Mouse (Mus musculus): ENCODE data around the gene Erp29. TPM values are rescaled to one million over a fixed set of nuclear protein-coding genes. Genes with fewer than 3 reads are reported as not detected.
A peak's percentile ranks its signal among the peaks of the same experiment; 100 is the strongest.

Erp29 gene
- polyA plus RNA-seq, 1 experiment, result 96.2 TPM

- DNase-seq (ENCODE audit: low spot score), result no peak
Observed at GRCm38 (mm10) chr5:121449976-121450375, 2.3 kb downstream of the Erp29 start.

DNA sequence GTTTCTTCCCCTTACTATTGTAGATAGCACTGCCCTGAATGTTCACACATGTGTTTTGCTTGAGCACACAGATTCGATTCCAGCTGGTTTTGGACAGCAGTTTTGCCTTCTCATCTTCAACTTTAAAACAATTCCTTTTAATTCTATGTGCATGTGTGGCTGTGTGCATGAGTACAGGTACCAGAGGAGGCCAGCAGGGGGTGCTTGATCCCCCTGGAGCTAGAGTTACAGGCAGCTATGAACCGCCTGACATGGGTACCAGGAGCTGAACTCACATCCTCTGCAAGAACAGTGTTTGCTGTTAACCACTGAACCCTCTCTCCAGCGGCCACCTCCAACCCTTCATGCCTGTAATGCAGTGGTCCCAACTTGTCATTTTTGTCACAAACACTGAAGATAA, 3.9 kb downstream of the Erp29 start:
- no peak for DNase-seq (ENCODE audit: low spot score)

GRCm38 (mm10) chr5:121444870-121445269, 7.4 kb downstream of the Erp29 start:
- no peak for DNase-seq (ENCODE audit: low spot score)

DNA sequence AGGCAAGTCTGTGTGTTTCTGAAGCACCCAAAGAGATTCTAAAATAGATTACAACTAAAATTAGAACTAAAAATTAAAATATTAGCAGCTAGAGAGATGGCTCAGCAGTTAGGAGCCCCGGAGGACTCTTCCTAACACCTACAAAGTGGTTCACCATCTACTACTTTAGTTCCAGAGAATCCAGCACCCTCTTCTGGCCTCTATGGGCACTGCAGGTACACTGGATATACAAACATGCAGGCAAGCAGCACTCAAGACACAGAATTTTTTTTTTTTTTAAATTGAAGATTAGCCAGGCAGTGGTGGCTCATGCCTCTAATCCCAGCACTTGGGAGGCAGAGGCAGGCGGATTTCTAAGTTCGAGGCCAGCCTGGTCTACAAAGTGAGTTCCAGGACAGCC, 8.8 kb downstream of the Erp29 start:
- DNase-seq (ENCODE audit: low spot score), result no peak

DNA sequence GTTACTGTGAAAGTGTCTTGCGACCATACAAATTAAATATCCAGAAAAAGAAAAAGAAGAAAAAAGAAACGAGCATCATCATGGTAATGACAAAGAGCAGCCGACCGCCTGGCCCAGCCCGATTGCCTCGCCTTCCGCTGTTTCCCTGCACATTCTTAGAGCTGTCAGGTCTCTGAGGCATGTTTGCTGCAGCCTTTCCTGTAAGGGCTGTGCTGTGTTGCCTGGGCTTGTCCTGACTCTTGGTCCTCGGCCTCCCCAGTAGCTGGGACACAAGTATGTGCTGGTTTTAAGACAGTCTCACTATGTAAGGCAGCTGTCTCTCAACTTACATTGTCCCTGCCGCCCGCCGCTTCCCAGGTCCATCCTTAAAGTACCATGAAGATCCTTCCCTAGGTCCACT, 13.6 kb downstream of the Erp29 start:
- no peak for DNase-seq (ENCODE audit: low spot score)

DNA sequence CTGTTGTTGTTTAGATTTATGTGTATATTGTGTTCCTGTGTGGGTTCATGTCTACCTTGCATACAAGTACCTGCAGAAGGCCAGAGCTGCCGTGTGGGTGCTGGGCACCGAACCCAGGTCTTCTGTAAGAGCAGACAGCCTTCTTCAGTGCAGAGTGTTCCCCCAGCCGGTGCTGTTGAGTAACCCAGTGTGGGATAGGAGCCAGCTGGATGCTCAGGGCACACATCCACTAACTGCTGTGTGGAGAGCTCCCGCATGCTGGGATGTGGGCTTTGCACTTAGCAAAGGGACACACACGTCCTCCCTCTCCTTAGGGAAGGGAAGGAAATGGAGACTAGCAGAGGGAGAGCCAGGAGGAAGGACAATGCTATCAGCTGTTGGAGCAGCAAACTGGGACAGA, 14.2 kb downstream of the Erp29 start:
- DNase-seq (ENCODE audit: low spot score), result no peak

DNA sequence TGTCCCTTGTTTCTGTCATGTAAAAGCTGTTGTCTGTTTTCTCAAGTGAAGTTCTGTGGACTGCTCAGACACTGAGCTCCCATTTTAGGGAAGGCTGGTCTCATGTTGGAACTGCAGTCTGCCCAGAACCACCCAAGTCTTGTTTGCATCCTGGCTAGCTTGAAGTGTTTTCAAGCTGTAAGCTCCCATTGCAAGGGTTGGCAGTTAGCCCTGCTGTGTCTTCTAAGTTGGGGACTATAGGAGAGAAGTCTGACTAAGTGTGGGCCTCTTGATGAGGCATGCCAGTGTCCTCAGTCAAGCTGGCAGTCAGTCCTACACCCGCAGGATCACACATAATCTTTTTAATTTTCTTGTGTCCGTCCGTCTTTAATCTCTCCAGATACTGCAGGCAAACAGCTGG, 23.4 kb downstream of the Erp29 start:
- DNase-seq (ENCODE audit: low spot score), result no peak

DNA sequence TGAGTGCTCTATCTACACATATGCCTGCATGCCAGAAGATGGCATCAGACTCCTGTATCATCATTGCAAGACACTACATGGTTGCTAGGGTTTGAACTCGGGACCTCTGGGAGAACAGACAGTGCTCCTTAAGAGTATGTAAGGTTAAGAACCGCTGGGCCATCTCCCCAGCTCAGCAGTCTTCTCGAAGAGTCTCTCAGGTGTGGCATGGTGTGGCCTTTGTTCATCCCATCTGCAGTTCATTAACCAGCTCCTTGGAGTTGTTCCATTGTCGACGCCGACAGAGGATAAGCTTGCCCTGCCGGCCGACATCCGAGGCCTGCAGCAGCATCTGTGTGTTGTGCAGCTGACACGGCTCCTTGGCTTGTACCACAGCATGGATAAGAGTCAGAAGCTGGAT, 29.0 kb downstream of the Erp29 start:
- no peak for DNase-seq (ENCODE audit: low spot score)

DNA sequence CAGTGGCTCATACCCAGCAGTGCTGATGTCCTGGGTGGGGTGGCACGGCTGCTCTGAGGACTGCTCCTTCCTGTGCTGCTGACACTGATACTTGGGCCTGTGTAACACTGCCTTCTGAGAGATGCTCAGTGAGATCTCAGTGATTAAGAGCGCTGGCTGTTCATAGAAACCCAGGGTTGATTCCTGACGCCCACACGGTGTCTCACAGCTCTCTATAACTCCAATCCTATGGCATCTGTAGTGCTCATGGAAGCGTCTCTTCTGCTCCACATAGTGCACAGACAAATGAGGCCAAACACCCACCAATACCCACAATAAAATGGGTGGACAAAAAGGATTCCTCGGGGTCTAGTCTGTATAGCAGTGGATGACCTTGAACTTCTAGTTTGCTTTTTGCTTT, 29.5 kb downstream of the Erp29 start:
- no peak for DNase-seq (ENCODE audit: low spot score)

GRCm38 (mm10) chr5:121420721-121421120, 31.6 kb downstream of the Erp29 start:
- no peak for DNase-seq (ENCODE audit: low spot score)

DNA sequence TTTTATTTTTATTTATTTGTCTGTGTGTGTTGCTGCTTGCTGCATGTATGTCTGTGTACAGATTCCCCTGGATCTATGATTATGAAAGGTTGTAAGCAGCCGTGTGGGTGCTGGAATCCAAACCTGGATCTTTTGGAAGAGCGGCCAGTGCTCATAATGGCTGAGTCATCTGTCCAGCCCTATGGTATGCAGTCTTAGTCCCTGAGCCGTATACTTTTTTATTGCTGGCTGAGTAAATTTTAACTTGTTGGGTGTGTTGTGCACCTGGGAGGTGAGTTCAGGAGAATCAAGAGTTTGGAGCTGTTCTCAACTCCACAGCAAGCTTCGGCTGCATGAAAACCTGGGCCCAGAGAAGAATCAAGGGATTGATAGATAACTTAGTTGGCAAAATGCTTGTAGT, 41.3 kb downstream of the Erp29 start:
- no peak for DNase-seq (ENCODE audit: low spot score)

DNA sequence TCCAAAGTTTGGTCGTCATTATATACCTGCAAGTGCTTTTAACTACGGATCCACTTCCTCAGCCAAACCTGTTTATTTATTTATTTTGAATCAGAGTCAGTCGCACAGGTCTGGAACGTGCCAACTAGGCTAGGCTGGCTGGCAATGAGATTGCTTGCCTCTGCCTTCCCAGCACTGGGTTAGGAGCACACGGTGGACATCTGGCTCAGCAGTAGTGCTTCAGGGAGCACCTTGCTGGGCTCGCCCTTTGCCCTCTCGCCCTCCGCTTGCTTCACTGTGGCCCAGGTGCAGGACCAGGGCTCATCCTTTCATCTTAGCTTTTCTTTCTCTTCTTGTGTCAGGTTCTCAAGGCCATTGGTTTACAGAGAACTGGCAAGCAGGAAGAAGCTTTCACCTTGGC, 44.5 kb downstream of the Erp29 start:
- DNase-seq (ENCODE audit: low spot score), result no peak

- no peak for DNase-seq (ENCODE audit: low spot score)
Observed at GRCm38 (mm10) chr5:121400849-121401248, 51.5 kb downstream of the Erp29 start.

DNA sequence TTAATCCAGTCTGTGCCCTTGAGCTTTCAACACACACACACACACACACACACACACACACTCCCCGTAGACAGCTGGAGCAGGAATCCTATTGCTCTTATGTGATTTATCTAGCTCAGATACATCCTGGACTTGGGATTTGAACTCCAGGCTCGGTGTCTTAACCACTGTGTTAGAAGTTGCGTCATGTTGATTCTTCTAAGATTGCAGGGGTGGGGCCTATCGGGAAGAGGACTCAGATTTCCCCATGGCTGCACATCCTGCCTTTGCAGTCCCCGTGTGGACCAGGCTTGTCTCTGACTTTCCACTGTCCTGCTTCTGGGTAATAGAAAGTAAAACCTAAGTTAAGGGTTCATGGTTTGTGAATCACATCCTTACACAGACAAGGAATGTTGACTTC, 52.2 kb downstream of the Erp29 start:
- no peak for DNase-seq (ENCODE audit: low spot score)

- DNase-seq (ENCODE audit: low spot score), result no peak
Observed at GRCm38 (mm10) chr5:121399540-121399939, 52.8 kb downstream of the Erp29 start.

DNA sequence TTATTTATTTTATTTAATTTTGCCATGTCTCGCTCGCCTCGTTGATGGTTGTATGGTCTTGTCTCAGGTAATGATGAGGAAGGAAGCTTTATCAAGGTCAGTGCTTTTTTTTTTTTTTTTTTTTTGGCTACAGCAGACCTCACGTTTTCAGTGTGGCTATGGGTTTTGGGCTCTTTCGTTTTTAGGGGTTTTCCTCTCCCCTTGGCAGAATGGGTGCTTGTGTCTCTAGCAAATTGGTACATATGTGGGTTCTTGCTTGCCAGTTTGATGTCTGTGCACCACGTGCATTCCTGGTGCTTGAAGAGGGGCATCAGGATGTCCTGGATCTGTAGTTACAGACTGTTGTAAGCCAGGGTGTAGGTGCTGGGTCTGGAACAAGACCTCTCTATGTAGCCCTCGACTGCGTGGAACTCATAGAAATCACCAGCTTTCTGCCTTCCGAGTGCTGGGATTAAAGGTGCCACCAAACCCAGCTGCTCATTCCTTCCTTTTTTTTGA, 53.3 kb downstream of the Erp29 start:
- DNase-seq (ENCODE audit: low spot score), result no peak

DNA sequence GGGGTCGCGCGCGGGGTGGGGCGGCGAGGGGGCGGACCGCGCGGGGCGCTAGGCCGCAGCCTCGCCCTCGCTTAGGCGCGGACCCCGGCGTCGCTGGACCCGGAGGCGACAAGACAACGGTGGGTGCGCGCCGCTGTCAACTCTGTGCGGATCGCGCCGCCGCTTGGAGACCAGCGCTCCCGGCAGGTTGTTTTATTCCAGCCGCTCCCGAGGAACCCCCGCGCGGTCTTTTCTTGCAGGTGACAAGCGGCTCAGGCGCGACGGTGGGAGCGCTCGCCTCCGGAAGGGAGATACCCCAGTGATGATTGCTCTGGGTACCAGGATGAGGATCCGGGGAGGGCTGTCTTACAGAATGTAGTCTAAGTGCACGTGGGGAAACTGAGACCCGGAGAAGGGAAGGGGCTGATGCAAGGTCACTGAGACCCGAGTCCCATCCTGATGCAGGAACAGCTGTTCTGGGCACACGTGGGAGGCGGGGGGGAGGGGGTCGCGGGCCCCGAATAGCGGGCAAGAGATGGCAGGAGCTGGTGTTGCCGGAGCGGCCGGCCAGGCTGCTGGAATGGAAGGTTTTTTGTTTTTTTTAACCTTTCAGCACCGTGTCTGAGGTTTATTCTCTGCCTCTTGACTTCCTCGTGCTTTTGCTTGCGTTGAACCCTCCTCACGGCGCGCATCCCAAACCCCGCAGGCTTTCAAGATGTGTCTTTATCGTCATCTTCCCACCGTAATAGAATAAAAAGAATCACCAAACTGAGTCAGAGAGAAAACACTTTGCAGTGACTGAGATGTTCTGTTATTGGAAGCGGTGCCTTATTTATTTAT, 54.0 kb downstream of the Erp29 start:
- no peak for DNase-seq (ENCODE audit: low spot score)

DNA sequence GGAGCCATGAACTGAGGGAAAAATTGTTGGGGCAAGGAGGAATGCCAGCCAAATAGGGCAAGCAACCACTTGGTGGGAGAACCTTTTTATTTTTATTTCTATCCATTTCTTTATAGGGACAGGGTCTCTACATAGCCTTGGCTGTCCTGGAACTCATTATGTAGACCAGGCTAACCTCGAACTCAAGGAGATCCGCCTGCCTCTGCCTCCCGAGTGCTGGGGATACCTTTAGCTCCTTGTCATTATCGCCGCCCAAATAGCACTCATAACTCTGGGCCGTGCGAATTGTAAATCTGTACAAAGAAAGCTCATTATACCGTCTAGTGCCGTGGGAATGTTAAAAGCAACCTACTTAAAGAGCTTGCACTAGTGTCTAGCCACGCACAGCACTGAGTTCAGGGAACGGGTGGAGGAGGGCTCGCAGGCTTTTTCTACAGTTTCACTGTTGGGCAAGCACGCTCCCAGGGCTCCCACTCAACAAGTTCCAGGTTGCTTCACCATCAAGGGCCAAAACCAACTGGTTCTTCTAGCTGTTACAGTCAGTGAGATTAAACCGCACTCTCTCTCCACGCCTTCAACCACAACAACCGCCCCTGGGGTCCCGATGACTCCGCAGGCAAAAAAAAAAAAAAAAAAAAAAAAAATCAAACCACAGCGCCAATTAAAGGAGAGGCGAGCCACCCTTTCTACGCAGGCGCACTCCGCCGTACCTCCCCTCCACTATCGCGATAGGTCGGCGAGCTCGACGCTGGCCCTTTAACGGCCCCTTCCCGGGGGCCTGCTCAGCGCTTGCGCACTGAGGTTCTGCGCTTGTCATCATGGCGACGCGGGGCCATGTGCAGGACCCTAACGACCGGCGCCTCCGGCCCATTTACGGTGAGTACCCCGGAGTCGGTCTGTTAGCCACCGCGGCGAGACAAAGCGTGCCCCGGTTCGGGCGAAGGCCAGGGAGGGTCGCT, 54.8 kb downstream of the Erp29 start, which contains the start of gene Naa25:
Gene Naa25, plus strand, starts transcription at position 750 of the 959 bp plus-strand sequence.
- DNase-seq (ENCODE audit: low spot score), result peak; percentile 84

DNA sequence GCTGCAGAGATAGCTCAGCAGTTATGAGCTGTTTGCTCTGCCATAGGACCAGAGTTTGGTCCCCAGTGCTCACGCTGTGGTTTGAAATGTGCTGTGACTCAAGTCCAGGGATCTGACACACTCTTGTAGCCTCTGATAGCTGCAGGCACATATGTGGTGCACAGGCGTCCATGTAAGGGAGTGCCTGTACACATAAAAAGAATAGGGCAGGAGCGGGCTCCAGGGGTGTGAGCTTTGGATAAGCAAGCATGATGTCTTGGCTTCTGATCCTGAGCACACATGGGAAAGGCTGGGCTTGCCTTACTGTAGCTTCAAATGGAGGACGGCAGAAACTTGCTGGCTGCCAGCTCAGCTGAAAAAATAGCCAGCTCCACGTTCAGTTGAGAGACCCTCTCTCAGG, 56.7 kb downstream of the Erp29 start:
- DNase-seq (ENCODE audit: low spot score), result no peak

DNA sequence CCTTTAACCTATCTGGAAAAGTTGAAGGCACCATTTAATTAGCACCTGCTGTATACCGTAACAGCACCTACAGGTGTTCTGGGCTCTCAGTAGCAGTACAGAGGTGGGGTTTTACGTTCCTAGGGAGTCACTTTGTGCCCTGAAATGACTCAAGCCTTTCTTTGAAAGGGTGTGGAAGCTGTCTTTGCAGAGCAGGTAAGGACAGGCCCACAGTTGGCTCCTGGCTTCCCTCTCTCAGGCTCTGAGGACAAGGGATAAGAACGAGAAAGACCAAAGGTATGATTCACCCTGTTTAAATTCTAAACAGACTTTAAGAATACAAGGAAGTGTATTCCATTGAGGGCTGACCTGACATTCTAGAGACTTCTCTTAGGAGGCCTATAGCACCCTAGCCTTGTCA, 58.9 kb downstream of the Erp29 start:
- DNase-seq (ENCODE audit: low spot score), result no peak

DNA sequence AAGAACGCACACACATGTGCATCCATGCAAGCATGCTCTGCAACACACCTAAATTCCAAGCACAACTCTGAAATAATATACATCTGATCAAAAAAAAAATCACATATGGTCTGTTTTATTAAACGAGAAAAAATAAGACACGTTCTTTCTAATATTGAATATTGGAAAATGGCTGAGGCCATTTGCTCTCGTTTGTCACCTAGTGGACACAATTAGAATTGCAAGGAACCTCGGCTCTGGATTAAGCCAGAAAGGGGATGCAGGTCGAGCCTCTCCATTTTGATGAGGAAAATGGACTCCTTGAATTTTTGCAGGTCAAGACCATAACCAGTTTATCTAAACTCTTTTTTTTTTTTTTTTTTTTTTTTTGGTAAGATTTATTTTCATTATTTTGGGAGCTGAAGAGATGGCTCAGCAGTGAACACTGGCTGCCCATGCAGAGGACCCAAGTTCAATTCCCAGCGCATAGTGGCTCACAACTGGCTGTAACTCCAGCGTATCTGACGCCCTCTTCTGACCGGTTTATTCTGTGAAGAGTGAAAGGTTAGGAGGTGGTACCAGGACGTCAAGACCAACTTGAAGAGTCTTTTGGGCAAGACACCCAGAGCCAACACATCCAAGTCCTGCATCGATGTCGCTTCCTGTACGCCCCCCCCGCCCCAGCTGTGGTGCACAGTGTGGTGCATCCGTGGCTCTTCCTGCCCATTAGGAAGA, 59.5 kb downstream of the Erp29 start:
- DNase-seq (ENCODE audit: low spot score), result no peak

DNA sequence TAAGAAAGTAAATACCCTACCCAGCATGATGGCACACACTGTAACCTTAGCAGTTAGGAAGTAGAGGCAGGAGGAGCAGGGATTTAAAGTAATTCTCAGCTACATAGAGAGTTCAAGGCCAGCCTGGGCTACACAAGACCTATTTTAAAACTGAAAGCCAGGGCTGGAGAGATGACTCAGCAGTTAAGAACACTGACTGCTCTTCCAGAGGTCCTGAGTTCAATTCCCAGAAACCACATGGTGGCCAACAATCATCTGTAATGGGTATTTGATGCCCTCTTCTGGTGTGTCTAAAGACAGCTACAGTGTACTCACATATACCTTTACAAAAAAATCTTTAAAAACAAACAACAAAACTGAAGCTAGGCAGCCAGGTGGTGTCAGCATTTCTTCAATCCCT, 62.6 kb downstream of the Erp29 start:
- no peak for DNase-seq (ENCODE audit: low spot score)
